Mouse (Mus musculus) lung, postnatal 25 days (tissue): ENCODE data around the gene Tfpi.

Experiments used
- DNase-seq: peaks from one replicate; pipeline ENCODE4 v3.0.0; 2022; ENCODE audit warnings: low spot score

Tfpi gene

GRCm38 (mm10) chr2:84388023-84388416 is 88.6 kb downstream of the Tfpi start:
- DNase-seq: no peak

GRCm38 (mm10) chr2:84387394-84388022 is 89.1 kb downstream of the Tfpi start:
- no peak for DNase-seq

GRCm38 (mm10) chr2:84386563-84387393 is 89.8 kb downstream of the Tfpi start:
- DNase-seq: no peak

DNA sequence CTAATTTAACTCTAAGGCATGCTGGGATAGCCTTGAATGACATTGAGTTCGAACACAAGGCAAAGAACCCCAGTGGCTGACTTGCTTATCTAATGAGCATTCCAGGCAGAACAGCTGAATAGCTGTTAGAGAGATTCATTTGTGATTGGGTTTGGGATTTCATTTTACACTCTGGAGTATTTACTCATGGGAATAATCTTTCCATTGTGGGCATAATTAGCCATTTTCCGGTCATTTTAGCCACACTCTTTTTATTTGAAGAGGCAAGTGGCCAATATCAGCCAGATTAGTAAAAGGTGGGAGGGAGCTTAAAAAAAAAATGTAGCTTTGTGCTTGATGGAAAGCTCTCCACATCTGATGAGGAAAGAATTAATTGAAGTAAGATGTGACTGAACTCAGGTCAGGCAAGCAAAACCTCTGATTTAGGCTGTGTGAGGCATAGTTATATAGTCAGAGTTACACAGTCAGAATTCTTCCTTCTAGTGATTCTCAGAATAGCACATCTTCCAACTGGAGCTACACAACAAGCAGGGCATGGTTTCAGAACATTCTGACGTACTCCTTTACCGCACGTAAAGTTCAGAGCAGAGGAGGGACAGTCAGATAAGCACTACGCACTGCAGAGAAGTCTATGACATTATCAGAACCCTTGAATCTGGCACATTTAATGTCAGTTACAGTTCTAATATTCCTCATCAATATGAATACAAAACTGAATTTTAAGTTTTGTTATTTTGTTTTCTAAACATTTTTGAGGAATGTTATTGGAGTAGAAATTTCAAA is 91.5 kb downstream of the Tfpi start:
- DNase-seq: no peak

GRCm38 (mm10) chr2:84383828-84384227 is 92.7 kb downstream of the Tfpi start:
- no peak for DNase-seq
